In the genomic region with DNA sequence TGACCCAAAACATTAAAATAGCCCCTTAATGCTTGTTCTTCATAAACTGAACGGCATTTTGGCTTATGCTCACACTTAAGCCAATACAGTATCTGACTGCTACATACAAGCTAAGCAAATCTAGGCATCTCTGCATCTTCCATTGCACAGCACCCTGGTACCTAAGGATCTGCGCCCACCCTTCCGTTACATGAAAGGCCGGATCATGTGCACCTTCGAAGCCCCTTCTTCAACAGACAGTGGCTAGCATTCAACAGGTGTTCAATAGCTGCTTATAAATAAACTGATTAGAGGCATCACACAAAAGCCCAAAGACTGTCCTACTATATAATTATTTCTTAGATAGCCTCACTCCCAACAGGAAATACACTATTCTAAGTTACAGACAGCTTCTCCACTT, we compare ENCODE assay signal across 25 mouse cellular contexts. TPM values are rescaled to one million over a fixed set of nuclear protein-coding genes. Genes with fewer than 3 reads are reported as not detected.
DNase-seq lines count a peak whose midpoint lies in the region; ATAC-seq and TF ChIP-seq lines count a peak whose summit lies in the region.
"Had no signal": no experiment of that assay in that cellular context is flagged by ENCODE, and none has a peak within 500 bp of the region (broad histone marks: within the 10 kb centered on the region; RNA-seq: fewer than 3 reads in every experiment).

No protein-coding gene starts in this region.

- no peaks in the 10 kb centered on the region for H3K27me3 ChIP-seq in intestine, embryonic 14.5 days (replicated peaks; ENCODE audit: control insufficient read depth, insufficient read depth, low read length)
- H3K27me3 ChIP-seq in intestine, embryonic 16.5 days (replicated peaks; ENCODE audit: control insufficient read depth, insufficient read depth, low read length) = no peaks in the 10 kb centered on the region
- H3K27me3 ChIP-seq in CH12.LX (replicated peaks) = no peaks in the 10 kb centered on the region
- H3K27me3 ChIP-seq: embryonic facial prominence, embryonic 13.5 days; embryonic facial prominence, embryonic 15.5 days; forebrain, embryonic 12.5 days; Patski had no signal

- no peak for TF ChIP-seq RAD21 in CH12.LX (IDR thresholded peaks at IDR 0.05; ENCODE audit: low read depth, low read length)

- no peak overlapping the region for H3K4me3 ChIP-seq in intestine, embryonic 14.5 days (ENCODE audit: low read depth, low read length)
- H3K4me3 ChIP-seq in intestine, embryonic 16.5 days (ENCODE audit: low read length) = no peak overlapping the region
- no peak overlapping the region for H3K4me3 ChIP-seq in CH12.LX (replicated peaks in 1 of 3; ENCODE audit: low read depth in 2 of 3, low read length in 2 of 3, poor library complexity in 1 of 3)
- no peak overlapping the region for H3K4me3 ChIP-seq in bone marrow macrophage, adult 2 months (ENCODE audit: insufficient read depth, low read length)
- H3K4me3 ChIP-seq: embryonic facial prominence, embryonic 13.5 days; embryonic facial prominence, embryonic 15.5 days; erythroblast, embryonic 14.5 days; forebrain, embryonic 10.5 days; forebrain, embryonic 12.5 days had no signal

- H3K36me3 ChIP-seq in intestine, embryonic 14.5 days (ENCODE audit: control insufficient read depth, insufficient read depth, low read length) = peaks cover 71% of the 10 kb centered on the region
- H3K36me3 ChIP-seq in intestine, embryonic 16.5 days (ENCODE audit: control insufficient read depth, insufficient read depth, low read length) = 0 out of 2 replicates have a peak, but pooled peaks cover 3% of the 10 kb centered on the region
- H3K36me3 ChIP-seq in CH12.LX (replicated peaks in 1 of 2; ENCODE audit: control insufficient read depth in 1 of 2, insufficient read depth in 1 of 2, low read length in 1 of 2) = peaks cover 41 to 76% of the 10 kb centered on the region in 2 experiments

- dilution Hi-C loops in CH12.LX (cut with MboI; ENCODE audit: extremely low pct_ligation_motif_present, extremely low pct_unique_long_range_greater_than_20kb, low sequenced_read_pairs) = no loop called here

- TF ChIP-seq CTCF in CH12.LX (conservative IDR thresholded peaks at IDR 0.05 in 1 of 2, IDR thresholded peaks at IDR 0.05 in 1 of 2; ENCODE audit: low read depth in 2 of 2, low read length in 2 of 2) = no peak
- no peak for TF ChIP-seq CTCF in bone marrow macrophage, adult 2 months (IDR thresholded peaks at IDR 0.05; ENCODE audit: low read depth, low read length)

- H3K27ac ChIP-seq in intestine, embryonic 14.5 days (ENCODE audit: low read depth) = no peak overlapping the region
- H3K27ac ChIP-seq in intestine, embryonic 16.5 days (ENCODE audit: low read length) = no peak overlapping the region
- H3K27ac ChIP-seq in CH12.LX (ENCODE audit: insufficient read depth, low read depth) = no peak overlapping the region
- H3K27ac ChIP-seq in bone marrow macrophage, adult 2 months (ENCODE audit: insufficient read depth, low read depth, low read length) = 0 out of 2 replicates have a peak overlapping the region, but pooled peaks have one; percentile 8
- H3K27ac ChIP-seq: embryonic facial prominence, embryonic 13.5 days; embryonic facial prominence, embryonic 15.5 days; forebrain, embryonic 10.5 days; forebrain, embryonic 12.5 days had no signal

- no peaks in the 10 kb centered on the region for H3K79me2 ChIP-seq in CH12.LX (replicated peaks; ENCODE audit: control insufficient read depth, extremely low read depth, insufficient read depth, poor library complexity, severe bottlenecking)

- H3K9ac ChIP-seq in intestine, embryonic 14.5 days (ENCODE audit: low read length) = no peak overlapping the region
- no peak overlapping the region for H3K9ac ChIP-seq in intestine, embryonic 16.5 days (ENCODE audit: low read depth, low read length)
- H3K9ac ChIP-seq in CH12.LX (ENCODE audit: insufficient read depth, low read depth) = no peak overlapping the region
- H3K9ac ChIP-seq: embryonic facial prominence, embryonic 13.5 days; embryonic facial prominence, embryonic 15.5 days; forebrain, embryonic 12.5 days had no signal

- no peak overlapping the region for H3K4me2 ChIP-seq in intestine, embryonic 14.5 days (ENCODE audit: low read length)
- H3K4me2 ChIP-seq in intestine, embryonic 16.5 days (ENCODE audit: low read depth, low read length) = no peak overlapping the region
- H3K4me2 ChIP-seq in CH12.LX (ENCODE audit: insufficient read depth, low read depth, poor library complexity, severe bottlenecking) = no peak overlapping the region
- H3K4me2 ChIP-seq: embryonic facial prominence, embryonic 13.5 days; embryonic facial prominence, embryonic 15.5 days; forebrain, embryonic 12.5 days had no signal

- TF ChIP-seq EP300 in CH12.LX (IDR thresholded peaks at IDR 0.05; ENCODE audit: low read length) = no peak

- peak; percentile 23 for DNase-seq in intestine, embryonic 14.5 days (ENCODE audit: low spot score)
- no peak for DNase-seq in CH12.LX (ENCODE audit: extremely low read depth)
- DNase-seq in urinary bladder, postnatal 10 days (ENCODE audit: low spot score) = no peak
- DNase-seq: adrenal gland, adult 8-10 months; adrenal gland, postnatal 14 days; adrenal gland, postnatal 36 days; cerebellum, adult 11 months; cerebellum, adult 18-20 months; cerebellum, adult 8-10 months; cerebellum, adult 9-11 months; cerebellum, postnatal 14 days; cerebellum, postnatal 36 days; embryo, embryonic 11 days had no signal

- no peaks in the 10 kb centered on the region for H3K4me1 ChIP-seq in intestine, embryonic 14.5 days (replicated peaks; ENCODE audit: control insufficient read depth, insufficient read depth, low read length)
- no peaks in the 10 kb centered on the region for H3K4me1 ChIP-seq in intestine, embryonic 16.5 days (ENCODE audit: control insufficient read depth, insufficient read depth, low read length)
- peaks cover 0 to 24% of the 10 kb centered on the region in 2 experiments; a peak in 2 of 4 replicates for H3K4me1 ChIP-seq in CH12.LX (ENCODE audit: control insufficient read depth in 1 of 2, insufficient read depth in 2 of 2)
- peaks cover 15% of the 10 kb centered on the region for H3K4me1 ChIP-seq in bone marrow macrophage, adult 2 months (ENCODE audit: control insufficient read depth, insufficient read depth, low read length)
- H3K4me1 ChIP-seq: embryonic facial prominence, embryonic 15.5 days; forebrain, embryonic 10.5 days; forebrain, embryonic 12.5 days had no signal

- no peak for ATAC-seq in intestine, embryonic 14.5 days (replicated peaks; ENCODE audit: low FRiP score, low TSS enrichment, low read depth)
- no peak for ATAC-seq in intestine, embryonic 16.5 days
- ATAC-seq: activated CD4-positive, CD25-positive, alpha-beta regulatory T cell, adult 4 months; forebrain, embryonic 14.5 days; forebrain, embryonic 16.5 days; Patski had no signal

- WGBS in intestine, embryonic 14.5 days = 94% methylated on average over 5 of the region's 5 CpGs
- WGBS in intestine, embryonic 16.5 days = 94% methylated on average over 5 of the region's 5 CpGs

- H3K9me3 ChIP-seq in intestine, embryonic 14.5 days (ENCODE audit: control insufficient read depth, low read length) = no peaks in the 10 kb centered on the region
- H3K9me3 ChIP-seq in intestine, embryonic 16.5 days (ENCODE audit: control insufficient read depth, low read length) = no peaks in the 10 kb centered on the region
- no peaks in the 10 kb centered on the region for H3K9me3 ChIP-seq in CH12.LX (replicated peaks; ENCODE audit: low read length)
- H3K9me3 ChIP-seq: embryonic facial prominence, embryonic 13.5 days; embryonic facial prominence, embryonic 15.5 days; forebrain, embryonic 10.5 days; forebrain, embryonic 12.5 days; G1E had no signal

- TF ChIP-seq POLR2A in CH12.LX (IDR thresholded peaks at IDR 0.05; ENCODE audit: low read depth, low read length) = no peak
- TF ChIP-seq POLR2A in bone marrow macrophage, adult 2 months (IDR thresholded peaks at IDR 0.05; ENCODE audit: borderline replicate concordance, low read depth, low read length) = no peak

- in situ Hi-C loops in CH12.LX (cut with MboI; ENCODE audit: low pct_ligation_motif_present, low pct_unique_long_range_greater_than_20kb, low sequenced_read_pairs) = no loop called here

TF ChIP-seq in CH12.LX, 34 proteins besides CTCF, POLR2A, EP300 and RAD21:
- TF ChIP-seq HCFC1 (IDR thresholded peaks at IDR 0.05; ENCODE audit: low read depth, low read length) (no peak), ETS1 (conservative IDR thresholded peaks at IDR 0.05; ENCODE audit: low read depth, low read length) (no peak), SIN3A (IDR thresholded peaks at IDR 0.05; ENCODE audit: low read length) (no peak), MYC (IDR thresholded peaks at IDR 0.05; ENCODE audit: low read depth, low read length) (no peak), POLR2AphosphoS2 (IDR thresholded peaks at IDR 0.05; ENCODE audit: low read depth, low read length) (0 out of 2 replicates have a peak, but pooled peaks have one; percentile 52), NRF1 (IDR thresholded peaks at IDR 0.05; ENCODE audit: low read depth, low read length) (no peak), PAX5 (IDR thresholded peaks at IDR 0.05; ENCODE audit: low read length) (no peak), E2F4 (IDR thresholded peaks at IDR 0.05; ENCODE audit: insufficient replicate concordance, low read depth, low read length) (no peak)

RNA-seq across cellular contexts. Expression of gene Sf3b1, which starts 41.0 kb away (rescaled TPM):
- 293 and 313 TPM in 2 replicates for polyA plus RNA-seq in intestine, embryonic 14.5 days (2014; fragmentation: Nextera tagmentation; extraction: Ambion mirVana)
- polyA plus RNA-seq in intestine, embryonic 16.5 days (2015; fragmentation: Nextera tagmentation; extraction: Ambion mirVana) = 246 and 257 TPM in 2 replicates
- total RNA-seq in CH12.LX (2012; rRNA removed) (109 and 120 TPM in 2 replicates), CH12.LX (2014; rRNA removed) (186 and 246 TPM in 2 replicates)
- 133 and 162 TPM in 2 replicates for polyA plus RNA-seq in CH12.LX (2012; ENCODE audit: insufficient read length, low read depth)
- polyA plus RNA-seq in bone marrow macrophage, adult 2 months (2012; ENCODE audit: insufficient read depth, insufficient read length, missing spikeins) = 250 and 278 TPM in 2 replicates
